Mouse (Mus musculus) liver, adult 2 months (tissue): ENCODE results near the gene Sfxn2.

Source experiments
- CTCF ChIP-seq: fragments of 200-500 bp; IDR thresholded peaks from 2 replicates; pipeline ENCODE4 v1.5.1; 2011; ENCODE audit warnings: low read depth, low read length, control low read depth
- POLR2A ChIP-seq: fragments of 200-500 bp; IDR thresholded peaks from 2 replicates; pipeline ENCODE4 v1.6.1; 2011; ENCODE audit warnings: low read length, control low read depth; ENCODE audit not compliant: insufficient read depth; ENCODE audit errors: extremely low read depth

DNA sequence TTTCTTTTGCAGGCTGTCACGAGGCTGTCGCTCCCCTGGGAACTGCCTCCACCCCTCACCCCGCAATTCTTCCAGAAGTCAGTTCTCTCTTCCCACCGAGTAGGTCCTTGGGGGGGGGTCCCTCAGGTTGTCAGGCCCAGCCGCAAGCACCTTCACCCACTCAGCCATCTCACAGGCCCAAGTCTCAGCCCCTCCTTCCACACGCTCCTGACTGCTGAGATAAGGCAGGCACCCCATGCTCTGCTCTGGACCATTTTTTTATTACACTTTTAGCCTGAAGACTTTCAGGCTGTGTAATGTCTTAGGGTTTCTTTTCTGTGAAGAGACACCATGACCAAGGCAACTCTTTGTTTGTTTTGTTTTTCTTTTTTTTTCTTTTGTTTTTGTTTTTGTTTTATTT is 64.4 kb downstream of the Sfxn2 start:
- no peak for TF ChIP-seq CTCF
- TF ChIP-seq POLR2A, result no peak
